Mouse (Mus musculus) cerebellum, adult 2 months (tissue): ENCODE data around the gene Daam1.

Experiments
- CTCF ChIP-seq: fragments of 200-500 bp; IDR thresholded peaks from 2 replicates; pipeline ENCODE4 v1.5.1; 2011; ENCODE audit warnings: low read depth, mild to moderate bottlenecking, control low read depth, low read length, moderate library complexity, borderline replicate concordance; ENCODE audit not compliant: insufficient read depth
- POLR2A ChIP-seq: fragments of 200-500 bp; IDR thresholded peaks from 2 replicates; pipeline ENCODE4 v1.6.1; 2011; ENCODE audit warnings: low read length, control low read depth, borderline replicate concordance; ENCODE audit not compliant: insufficient read depth

DNA sequence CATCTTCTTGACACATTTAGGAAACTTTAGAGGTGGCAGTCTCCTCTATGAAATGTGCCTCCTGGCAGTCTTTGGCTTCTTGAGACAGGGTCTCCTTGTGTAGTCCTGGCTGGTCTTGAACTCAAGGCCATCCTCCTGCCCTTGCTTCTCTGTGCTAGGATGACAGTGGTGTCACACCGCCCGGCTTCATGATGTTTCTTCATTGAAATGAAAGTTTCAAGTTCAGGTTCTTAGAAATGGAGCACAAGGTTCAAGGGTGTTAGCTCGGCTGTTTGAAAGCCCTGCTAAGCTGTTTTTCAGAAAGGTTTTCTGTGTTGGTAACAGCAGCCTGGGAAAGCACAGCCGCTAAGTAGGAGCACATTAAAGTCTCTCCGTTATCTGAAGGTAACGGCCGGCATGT lies 18.2 kb downstream of the Daam1 start:
- TF ChIP-seq POLR2A (no peak), CTCF (no peak)
